Mouse (Mus musculus) midbrain, embryonic 10.5 days (tissue): ENCODE measurements around the gene Fndc8. TPM values are rescaled to one million over a fixed set of nuclear protein-coding genes. Genes with fewer than 3 reads are reported as not detected.
"Not testable (repeated sequence)": the region's sequence is repeated elsewhere in the genome, so short reads cannot be mapped to it uniquely, and the experiment has no call there.

Experiments
- DNase-seq: peaks from one replicate; pipeline ENCODE4 v3.0.0-alpha.2; 2017; ENCODE audit warnings: low spot score
- H3K27ac ChIP-seq: fragments of 300-500 bp; sonication (generic); replicated peaks from 2 replicates; pipeline ENCODE4 v1.5.1; 2016; ENCODE audit warnings: mild to moderate bottlenecking
- H3K27me3 ChIP-seq: fragments of 300-500 bp; sonication (generic); 2 replicates; pipeline ENCODE4 v1.6.1; 2016; ENCODE audit warnings: low read depth, mild to moderate bottlenecking; ENCODE audit not compliant: poor library complexity, severe bottlenecking
- H3K36me3 ChIP-seq: fragments of 300-500 bp; sonication (generic); 2 replicates; pipeline ENCODE4 v1.6.1; 2016; ENCODE audit warnings: mild to moderate bottlenecking, moderate library complexity
- H3K4me1 ChIP-seq: fragments of 300-500 bp; sonication (generic); 2 replicates; pipeline ENCODE4 v1.6.1; 2016
- H3K4me3 ChIP-seq: fragments of 300-500 bp; sonication (generic); 2 replicates; pipeline ENCODE4 v1.5.1; 2016; ENCODE audit warnings: mild to moderate bottlenecking, moderate library complexity
- H3K9me3 ChIP-seq: fragments of 300-500 bp; sonication (generic); replicated peaks from 2 replicates; pipeline ENCODE4 v1.6.1; 2016; ENCODE audit warnings: mild to moderate bottlenecking
- WGBS: fragments of 180-500 bp; shearing (Covaris S2); methylation state at CpG from one replicate; pipeline ENCODE4 v1.1.7; 2016; 5-methylcytosine and 5-hydroxymethylcytosine counted together
- polyA plus RNA-seq: library from polyadenylated mRNA; unstranded; fragments of >200 nt; fragmentation: Nextera tagmentation; extraction: Ambion mirVana; gene quantifications from 2 replicates; pipeline ENCODE4 v1.2.1, GENCODE M21; 2016

The Fndc8 gene
- polyA plus RNA-seq, 1 experiment from 2014 or later, result 0.28 TPM

DNA sequence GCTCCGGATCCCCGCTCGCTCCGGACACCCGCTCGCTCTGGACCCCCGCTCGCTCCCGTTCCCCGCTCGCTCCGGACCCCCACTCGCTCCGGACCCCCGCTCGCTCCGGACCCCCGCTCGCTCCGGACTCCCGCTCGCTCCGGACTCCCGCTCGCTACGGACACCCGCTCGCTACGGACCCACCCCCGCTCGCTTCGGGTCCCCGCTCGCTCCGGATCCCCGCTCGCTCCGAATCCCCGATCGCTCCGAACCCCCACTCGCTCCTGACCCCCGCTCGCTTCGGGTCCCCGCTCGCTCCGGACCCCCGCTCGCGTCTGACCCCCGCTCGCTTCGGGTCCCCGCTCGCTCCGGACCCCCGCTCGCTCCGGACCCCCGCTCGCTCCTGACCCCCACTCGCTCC, 39.2 kb downstream of the Fndc8 start:
- under 1% methylated on average over 58 of the region's 63 CpGs for WGBS
- Histone ChIP-seq H3K4me3 (peak overlapping the region; percentile 61), H3K27me3 (peaks cover 92% of the 10 kb centered on the region), H3K4me1 (peaks cover 21% of the 10 kb centered on the region)
- not testable (repeated sequence) for H3K36me3 ChIP-seq, H3K27ac ChIP-seq, H3K9me3 ChIP-seq, DNase-seq

DNA sequence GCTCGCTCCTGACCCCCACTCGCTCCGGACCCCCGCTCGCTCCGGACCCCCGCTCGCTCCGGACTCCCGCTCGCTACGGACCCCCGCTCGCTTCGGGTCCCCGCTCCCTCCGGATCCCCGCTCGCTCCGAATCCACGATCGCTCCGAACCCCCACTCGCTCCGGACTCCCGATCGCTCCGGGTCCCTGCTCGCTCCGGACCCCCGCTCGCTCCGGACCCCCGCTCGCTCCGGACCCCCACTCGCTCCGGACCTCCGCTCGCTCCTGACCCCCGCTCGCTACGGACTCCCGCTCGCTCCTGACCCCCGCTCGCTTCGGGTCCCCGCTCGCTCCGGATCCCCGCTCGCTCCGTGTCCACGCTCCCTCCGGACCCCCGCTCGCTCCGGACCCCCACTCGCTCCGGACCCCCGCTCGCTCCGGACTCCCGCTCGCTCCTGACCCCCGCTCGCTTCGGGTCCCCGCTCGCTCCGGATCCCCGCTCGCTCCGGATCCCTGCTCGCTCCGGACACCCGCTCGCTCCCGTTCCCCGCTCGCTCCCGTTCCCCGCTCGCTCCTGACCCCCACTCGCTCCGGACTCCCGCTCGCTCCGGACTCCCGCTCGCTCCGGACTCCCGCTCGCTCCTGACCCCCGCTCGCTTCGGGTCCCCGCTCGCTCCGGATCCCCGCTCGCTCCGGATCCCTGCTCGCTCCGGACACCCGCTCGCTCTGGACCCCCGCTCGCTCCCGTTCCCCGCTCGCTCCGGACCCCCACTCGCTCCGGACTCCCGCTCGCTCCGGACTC, 39.9 kb downstream of the Fndc8 start:
- Histone ChIP-seq H3K27me3 (peaks cover 92% of the 10 kb centered on the region), H3K4me3 (peak overlapping the region; percentile 61), H3K4me1 (peaks cover 21% of the 10 kb centered on the region)
- H3K9me3 ChIP-seq, H3K27ac ChIP-seq, H3K36me3 ChIP-seq: not testable (repeated sequence)
- peak; percentile 17 for DNase-seq
- 1% methylated on average over 119 of the region's 119 CpGs for WGBS

DNA sequence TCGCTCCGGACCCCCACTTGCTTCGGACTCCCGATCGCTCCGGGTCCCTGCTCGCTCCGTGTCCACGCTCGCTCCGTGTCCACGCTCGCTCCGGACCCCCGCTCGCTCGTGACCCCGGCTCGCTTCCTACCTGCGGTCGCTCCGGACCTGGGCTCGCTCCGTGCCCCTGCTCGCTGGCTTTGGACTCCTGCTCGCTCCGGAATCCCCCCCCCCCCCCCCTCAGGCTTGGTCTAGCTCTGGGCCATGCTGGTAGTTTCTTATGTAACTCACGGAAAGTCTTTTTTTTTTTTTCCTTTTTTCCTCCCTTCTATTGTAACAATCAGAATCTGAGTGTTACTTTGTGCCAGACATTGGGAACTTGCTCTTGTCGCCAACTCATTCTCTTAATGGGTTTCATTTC, 41.3 kb downstream of the Fndc8 start:
- H3K27ac ChIP-seq, result no peak overlapping the region
- H3K9me3 ChIP-seq, result no peaks in the 10 kb centered on the region
- WGBS, result 2% methylated on average over 29 of the region's 29 CpGs
- peaks cover 94% of the 10 kb centered on the region for H3K27me3 ChIP-seq
- no peaks in the 10 kb centered on the region for H3K36me3 ChIP-seq
- DNase-seq, result no peak
- peaks cover 21% of the 10 kb centered on the region for H3K4me1 ChIP-seq
- peak overlapping the region; percentile 61 for H3K4me3 ChIP-seq

DNA sequence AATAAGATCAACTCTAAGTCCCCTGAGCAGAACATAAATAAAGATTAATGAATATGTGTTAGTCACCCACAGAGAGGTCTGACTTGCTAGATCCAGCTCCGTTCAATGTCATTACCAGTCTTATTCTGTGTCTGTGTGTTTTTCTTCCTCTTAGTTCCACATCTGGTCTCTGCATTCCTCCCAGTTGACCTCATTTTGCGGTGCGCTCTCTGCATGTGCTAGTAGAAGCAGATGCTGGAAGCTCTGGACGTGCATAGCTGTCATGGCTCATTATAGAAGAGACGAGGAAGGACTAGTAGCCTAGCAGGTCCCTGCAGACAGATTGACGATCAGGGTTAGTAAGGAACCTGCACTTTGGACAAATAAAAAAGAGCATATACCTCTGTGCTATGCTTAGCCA, 51.4 kb downstream of the Fndc8 start:
- 76% methylated on average over 6 of the region's 6 CpGs for WGBS
- no peaks in the 10 kb centered on the region for H3K36me3 ChIP-seq
- DNase-seq, result no peak
- H3K9me3 ChIP-seq, result no peaks in the 10 kb centered on the region
- peaks cover under 1% of the 10 kb centered on the region; the same call in 1 of the 2 replicates for H3K27me3 ChIP-seq
- no peaks in the 10 kb centered on the region for H3K4me1 ChIP-seq
- no peak overlapping the region for H3K27ac ChIP-seq
- H3K4me3 ChIP-seq, result no peak overlapping the region

DNA sequence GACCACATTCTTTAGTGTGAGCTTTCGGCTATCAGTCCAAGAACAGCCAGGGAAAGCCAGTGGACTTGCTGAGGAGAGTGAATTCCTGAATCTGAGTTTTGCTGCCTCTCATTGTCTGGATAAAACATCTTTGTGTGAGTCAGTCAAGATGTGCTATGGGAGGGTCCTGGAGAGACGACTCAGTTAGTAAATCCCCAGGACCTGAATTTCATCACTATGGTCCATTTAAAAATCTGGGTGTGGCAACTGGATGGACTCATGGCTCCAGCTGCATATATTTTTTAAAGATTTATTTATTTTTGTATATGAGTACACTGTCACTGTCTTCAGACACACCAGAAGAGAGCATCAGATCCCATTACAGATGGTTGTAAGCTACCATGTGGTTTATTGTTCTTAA, 53.7 kb downstream of the Fndc8 start:
- Histone ChIP-seq H3K4me1 (no peaks in the 10 kb centered on the region), H3K27me3 (peaks cover 22% of the 10 kb centered on the region), H3K36me3 (no peaks in the 10 kb centered on the region), H3K4me3 (no peak overlapping the region), H3K9me3 (no peaks in the 10 kb centered on the region), H3K27ac (no peak overlapping the region)
- whole genome bisulfite sequencing, result 73% methylated on average over 2 of the region's 2 CpGs
- DNase-seq, result no peak

DNA sequence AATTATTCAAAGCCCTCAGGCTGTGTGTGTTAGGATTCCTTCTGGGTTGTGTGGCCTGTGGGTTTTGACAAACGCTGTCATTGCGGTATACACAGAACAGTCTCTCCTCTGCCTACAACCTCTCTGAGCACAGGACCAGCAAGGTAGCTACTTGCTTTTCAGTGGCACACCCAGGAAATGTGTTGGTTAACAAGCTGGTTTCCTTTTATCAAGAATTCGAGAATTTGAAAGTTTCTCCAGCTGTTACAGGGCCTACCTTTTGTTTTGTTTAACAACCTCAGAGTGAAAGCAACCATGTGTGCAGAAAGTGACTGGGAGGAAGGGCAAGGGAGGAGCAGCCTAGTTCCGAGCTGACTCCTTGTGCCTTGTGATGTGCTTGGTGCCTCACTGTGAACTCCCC, 55.5 kb downstream of the Fndc8 start:
- Histone ChIP-seq H3K4me3 (no peak overlapping the region), H3K27me3 (peaks cover 40% of the 10 kb centered on the region), H3K4me1 (peaks cover 11% of the 10 kb centered on the region), H3K27ac (no peak overlapping the region), H3K9me3 (no peaks in the 10 kb centered on the region), H3K36me3 (no peaks in the 10 kb centered on the region)
- WGBS, result 46% methylated on average over 4 of the region's 4 CpGs
- no peak for DNase-seq

DNA sequence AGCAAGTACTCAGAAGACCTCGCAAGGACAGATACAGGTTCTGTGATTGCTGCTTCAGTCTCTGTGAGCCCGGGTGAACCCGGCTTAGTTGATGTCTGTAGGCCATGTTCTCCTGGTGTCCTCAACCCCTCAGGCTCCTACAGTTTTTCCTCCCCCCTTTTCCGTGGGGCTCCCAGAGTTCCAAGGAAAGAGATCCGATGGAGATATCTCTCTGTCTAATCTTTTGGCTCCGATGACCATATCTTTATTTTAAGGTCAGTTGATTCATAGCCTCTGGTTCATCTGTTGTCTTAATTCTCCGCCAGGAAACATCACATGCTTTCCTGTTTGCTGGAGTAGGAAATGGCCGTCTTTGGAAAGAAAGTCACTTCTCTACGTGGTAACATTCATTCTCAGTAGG, 57.1 kb downstream of the Fndc8 start:
- H3K27ac ChIP-seq, result no peak overlapping the region
- 85% methylated on average over 9 of the region's 9 CpGs for WGBS
- H3K9me3 ChIP-seq, result no peaks in the 10 kb centered on the region
- peaks cover 11% of the 10 kb centered on the region for H3K4me1 ChIP-seq
- peaks cover 56% of the 10 kb centered on the region for H3K27me3 ChIP-seq
- no peaks in the 10 kb centered on the region for H3K36me3 ChIP-seq
- no peak overlapping the region for H3K4me3 ChIP-seq
- no peak for DNase-seq

Other genes starting within 250 kb of the Fndc8 start
- gene Cct6b, start 127.8 kb upstream of the Fndc8 start, polyA plus RNA-seq, result 0.22 and 0.39 TPM in 2 replicates
- gene Zfp830, start 127.8 kb upstream of the Fndc8 start, polyA plus RNA-seq, result 33.3 and 37.6 TPM in 2 replicates
- 41.1 and 47.2 TPM in 2 replicates for gene Lig3, start 111.0 kb upstream of the Fndc8 start, polyA plus RNA-seq
- 11.5 and 12.0 TPM in 2 replicates for gene Rffl, start 20.9 kb upstream of the Fndc8 start, polyA plus RNA-seq
- gene Rad51d, start 1.5 kb upstream of the Fndc8 start, polyA plus RNA-seq, result 16.3 and 17.2 TPM in 2 replicates
- 40.3 and 40.4 TPM in 2 replicates for gene Nle1, start 16.3 kb downstream of the Fndc8 start, polyA plus RNA-seq
- 0.26 and 0.30 TPM in 2 replicates for gene Unc45b, start 18.4 kb downstream of the Fndc8 start, polyA plus RNA-seq
- gene Slfn5, start 59.2 kb downstream of the Fndc8 start, polyA plus RNA-seq, result 0.11 and 0.22 TPM in 2 replicates
- gene Slfn9, start 99.7 kb downstream of the Fndc8 start, polyA plus RNA-seq, result 7.4 and 9.3 TPM in 2 replicates
- gene Slfn8, start 128.7 kb downstream of the Fndc8 start, polyA plus RNA-seq, result 0.19 and 0.24 TPM in 2 replicates
- gene Slfn2, start 173.0 kb downstream of the Fndc8 start, polyA plus RNA-seq, result 0.85 and 1.6 TPM in 2 replicates
- not detected in 2 replicates for gene Slfn1, start 224.7 kb downstream of the Fndc8 start, polyA plus RNA-seq